Mouse (Mus musculus): ENCODE data around the gene Nckap1.

The Nckap1 gene

GRCm38 (mm10) chr2:80581043-80581711 lies at the start of gene Nckap1:
Gene Nckap1 (minus strand): TSS chr2:80581380.
- DNase-seq (ENCODE audit: low spot score in 2 of 2): peak; percentile 67 to 86

- no peak for DNase-seq (ENCODE audit: low spot score in 2 of 2)
Measured at GRCm38 (mm10) chr2:80624523-80624922, 43.3 kb upstream of the Nckap1 start.

GRCm38 (mm10) chr2:80621921-80622320 lies 40.7 kb upstream of the Nckap1 start:
- no peak for DNase-seq (ENCODE audit: low spot score in 2 of 2)

GRCm38 (mm10) chr2:80618991-80619390 lies 37.8 kb upstream of the Nckap1 start:
- DNase-seq (ENCODE audit: low spot score in 2 of 2): no peak

- DNase-seq (ENCODE audit: low spot score in 2 of 2): peak; percentile 89 to 98
Measured at GRCm38 (mm10) chr2:80616854-80617737, 35.9 kb upstream of the Nckap1 start, which contains the start of the genes Dusp19 and Nup35. Gene Dusp19 (plus strand): TSS chr2:80617045. Gene Nup35 (plus strand): TSS chr2:80617236.

GRCm38 (mm10) chr2:80612796-80613195 lies 31.6 kb upstream of the Nckap1 start:
- peak in 1 of 2 experiments; percentile 68 for DNase-seq (ENCODE audit: low spot score in 2 of 2)

- DNase-seq (ENCODE audit: low spot score in 2 of 2): no peak
Measured at GRCm38 (mm10) chr2:80612286-80612685, 31.1 kb upstream of the Nckap1 start.

GRCm38 (mm10) chr2:80603771-80604426 lies 22.7 kb upstream of the Nckap1 start:
- DNase-seq (ENCODE audit: low spot score in 2 of 2): no peak

- DNase-seq (ENCODE audit: low spot score in 2 of 2): no peak
Measured at GRCm38 (mm10) chr2:80602756-80603155, 21.6 kb upstream of the Nckap1 start.

- no peak for DNase-seq (ENCODE audit: low spot score in 2 of 2)
Measured at GRCm38 (mm10) chr2:80600611-80601010, 19.4 kb upstream of the Nckap1 start.

GRCm38 (mm10) chr2:80599850-80600249 lies 18.7 kb upstream of the Nckap1 start:
- DNase-seq (ENCODE audit: low spot score in 2 of 2): no peak

- peak in 1 of 2 experiments; percentile 41 for DNase-seq (ENCODE audit: low spot score in 2 of 2)
Measured at GRCm38 (mm10) chr2:80596960-80597359, 15.8 kb upstream of the Nckap1 start.

- peak in 1 of 2 experiments; percentile 65 for DNase-seq (ENCODE audit: low spot score in 2 of 2)
Measured at GRCm38 (mm10) chr2:80594215-80594918, 13.2 kb upstream of the Nckap1 start.

GRCm38 (mm10) chr2:80582356-80582755 lies 1.2 kb upstream of the Nckap1 start:
- no peak for DNase-seq (ENCODE audit: low spot score in 2 of 2)

- peak in 1 of 2 experiments; percentile 43 for DNase-seq (ENCODE audit: low spot score in 2 of 2)
Measured at GRCm38 (mm10) chr2:80580311-80580961, 744 bp downstream of the Nckap1 start.

GRCm38 (mm10) chr2:80579253-80579891 lies 1.8 kb downstream of the Nckap1 start:
- DNase-seq (ENCODE audit: low spot score in 2 of 2): no peak

GRCm38 (mm10) chr2:80577286-80577685 lies 3.9 kb downstream of the Nckap1 start:
- no peak for DNase-seq (ENCODE audit: low spot score in 2 of 2)

- DNase-seq (ENCODE audit: low spot score in 2 of 2): no peak
Measured at GRCm38 (mm10) chr2:80570656-80571055, 10.5 kb downstream of the Nckap1 start.

GRCm38 (mm10) chr2:80567411-80567810 lies 13.8 kb downstream of the Nckap1 start:
- DNase-seq (ENCODE audit: low spot score in 2 of 2): no peak

GRCm38 (mm10) chr2:80562253-80562652 lies 18.9 kb downstream of the Nckap1 start:
- no peak for DNase-seq (ENCODE audit: low spot score in 2 of 2)
